Comparison of ENCODE assay signal across 22 mouse cellular contexts in genomic region chr2:160427431-160427830, GRCm38 (mm10).
DNase-seq lines count a peak whose midpoint lies in the region; ATAC-seq and TF ChIP-seq lines count a peak whose summit lies in the region.
"Had no signal": no experiment of that assay in that cellular context is flagged by ENCODE, and none has a peak within 500 bp of the region (broad histone marks: within the 10 kb centered on the region; RNA-seq: fewer than 3 reads in every experiment).

No protein-coding gene starts in this region.

- no peak; the same call in 1 of the 2 replicates for ATAC-seq in heart, embryonic 16.5 days (replicated peaks; ENCODE audit: extremely low read depth, insufficient read depth, low FRiP score)
- ATAC-seq: forebrain, embryonic 14.5 days; hindbrain, embryonic 16.5 days had no signal

- H3K9ac ChIP-seq in heart, embryonic 16.5 days (ENCODE audit: low read length), result no peak overlapping the region
- H3K9ac ChIP-seq: embryonic facial prominence, embryonic 15.5 days; heart, embryonic 12.5 days; hindbrain, embryonic 12.5 days had no signal

- H3K4me1 ChIP-seq in heart, embryonic 16.5 days (ENCODE audit: control insufficient read depth, insufficient read depth, low read length), result no peaks in the 10 kb centered on the region
- H3K4me1 ChIP-seq in thymus, adult 2 months (replicated peaks; ENCODE audit: control insufficient read depth, insufficient read depth, low read length), result peaks cover 18% of the 10 kb centered on the region
- peaks cover 14% of the 10 kb centered on the region for H3K4me1 ChIP-seq in limb, embryonic 10.5 days
- H3K4me1 ChIP-seq: embryonic facial prominence, embryonic 15.5 days; heart, embryonic 12.5 days; hindbrain, embryonic 12.5 days had no signal

- no peaks in the 10 kb centered on the region for H3K36me3 ChIP-seq in heart, embryonic 16.5 days (ENCODE audit: control insufficient read depth, insufficient read depth)
- H3K36me3 ChIP-seq in thymus, adult 2 months (ENCODE audit: control insufficient read depth, insufficient read depth, low read length), result no peaks in the 10 kb centered on the region
- H3K36me3 ChIP-seq in limb, embryonic 10.5 days, result no peaks in the 10 kb centered on the region
- H3K36me3 ChIP-seq: embryonic facial prominence, embryonic 15.5 days; forebrain, embryonic 10.5 days; G1E; heart, embryonic 12.5 days; hindbrain, embryonic 12.5 days had no signal

- H3K9me3 ChIP-seq in heart, embryonic 16.5 days (replicated peaks; ENCODE audit: control insufficient read depth, low read length), result no peaks in the 10 kb centered on the region
- no peaks in the 10 kb centered on the region for H3K9me3 ChIP-seq in limb, embryonic 10.5 days (replicated peaks)
- H3K9me3 ChIP-seq: embryonic facial prominence, embryonic 15.5 days; forebrain, embryonic 10.5 days; heart, embryonic 12.5 days; hindbrain, embryonic 12.5 days had no signal

- 58% methylated on average over 10 of the region's 10 CpGs for WGBS in heart, embryonic 16.5 days
- WGBS in thymus, adult 2 months, result 3% methylated on average over 10 of the region's 10 CpGs
- 64% methylated on average over 10 of the region's 10 CpGs for WGBS in limb, embryonic 10.5 days

- DNase-seq in heart, adult 18-20 months, result no peak
- DNase-seq in thymus, adult 2 months, result peak; percentile 69
- peak; percentile 75 for DNase-seq in thymus, postnatal 25 days
- no peak for DNase-seq in right cerebral cortex, adult 18-20 months
- DNase-seq in yolk sac, embryonic 10.5 days (ENCODE audit: low spot score), result no peak
- no peak for DNase-seq in limb, embryonic 10.5 days (ENCODE audit: low spot score)
- DNase-seq: adrenal gland, adult 8-10 months; adrenal gland, postnatal 36 days; cerebellum, adult 2 months; cerebellum, postnatal 14 days; embryo, embryonic 11 days; gastrocnemius, postnatal 14 days; heart, postnatal 36 days had no signal

- no peak for TF ChIP-seq POLR2A in thymus, adult 2 months (IDR thresholded peaks at IDR 0.05; ENCODE audit: control insufficient read depth, extremely low read depth, insufficient read depth, low read length, poor library complexity)

- no peaks in the 10 kb centered on the region for H3K27me3 ChIP-seq in heart, embryonic 16.5 days (ENCODE audit: control insufficient read depth, insufficient read depth, low read length)
- no peaks in the 10 kb centered on the region for H3K27me3 ChIP-seq in thymus, adult 2 months (ENCODE audit: control insufficient read depth, insufficient read depth, low read length)
- no peaks in the 10 kb centered on the region for H3K27me3 ChIP-seq in limb, embryonic 10.5 days (ENCODE audit: low read depth, poor library complexity, severe bottlenecking)
- H3K27me3 ChIP-seq: embryonic facial prominence, embryonic 15.5 days had no signal

- H3K27ac ChIP-seq in heart, embryonic 16.5 days (ENCODE audit: low read length), result 0 out of 2 replicates have a peak overlapping the region, but pooled peaks have one; percentile 36
- peak overlapping the region; percentile 73 for H3K27ac ChIP-seq in thymus, adult 2 months (ENCODE audit: control insufficient read depth, insufficient read depth, low read length)
- H3K27ac ChIP-seq in limb, embryonic 10.5 days, result no peak overlapping the region
- H3K27ac ChIP-seq: embryonic facial prominence, embryonic 15.5 days; forebrain, embryonic 10.5 days; hindbrain, embryonic 12.5 days had no signal

- H3K4me3 ChIP-seq in heart, embryonic 16.5 days (ENCODE audit: low read length), result no peak overlapping the region
- peak overlapping the region; percentile 1; the same call in 1 of the 2 replicates for H3K4me3 ChIP-seq in thymus, adult 2 months (ENCODE audit: control insufficient read depth, insufficient read depth, low read length)
- no peak overlapping the region for H3K4me3 ChIP-seq in limb, embryonic 10.5 days
- H3K4me3 ChIP-seq: embryonic facial prominence, embryonic 15.5 days; erythroblast, embryonic 14.5 days; forebrain, embryonic 10.5 days; heart, embryonic 12.5 days; hindbrain, embryonic 12.5 days had no signal

- no peak overlapping the region for H3K4me2 ChIP-seq in heart, embryonic 16.5 days (ENCODE audit: low read depth, low read length)
- H3K4me2 ChIP-seq: embryonic facial prominence, embryonic 15.5 days; heart, embryonic 12.5 days; hindbrain, embryonic 12.5 days had no signal

- TF ChIP-seq CTCF in thymus, adult 2 months (IDR thresholded peaks at IDR 0.05; ENCODE audit: borderline replicate concordance, control insufficient read depth, extremely low read depth, insufficient read depth, low read length, poor library complexity), result no peak

Comparison
In these comparisons a context has a peak if more than half of its experiments do, and no peak if none do; other contexts are left out.
1. DNase-seq: peak in thymus, adult 2 months (single experiment) and thymus, postnatal 25 days (single experiment); none in heart, adult 18-20 months (0 of 2), right cerebral cortex, adult 18-20 months (single experiment), yolk sac, embryonic 10.5 days (single experiment) and limb, embryonic 10.5 days (single experiment).